Mouse (Mus musculus): ENCODE results near the gene Ddx51. TPM values are rescaled to one million over a fixed set of nuclear protein-coding genes. Genes with fewer than 3 reads are reported as not detected.

Ddx51 gene
- total RNA-seq, 4 experiments from 2014 or later, result 24.3 to 30.8 (median 26.9) TPM

DNA sequence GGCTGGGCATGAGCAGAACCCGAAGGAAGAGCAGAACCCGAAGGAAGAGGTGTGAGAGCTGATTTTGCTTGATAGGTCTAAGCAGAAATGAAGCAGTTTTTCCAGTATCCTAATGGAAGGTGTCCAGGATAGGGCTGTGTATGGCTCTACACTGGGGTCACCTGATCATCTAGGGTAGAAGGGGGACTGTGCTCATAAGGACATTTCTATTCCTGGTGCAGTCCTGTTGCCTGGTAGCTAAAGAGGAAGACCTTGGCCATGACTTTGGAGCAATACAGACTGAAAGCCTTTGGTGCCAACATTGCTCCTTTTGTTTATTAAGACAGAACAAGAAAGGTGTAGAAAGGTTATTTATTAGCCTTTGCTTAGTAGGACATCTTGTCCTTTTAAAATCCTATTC is 10.8 kb downstream of the Ddx51 start:
- no peak for DNase-seq

DNA sequence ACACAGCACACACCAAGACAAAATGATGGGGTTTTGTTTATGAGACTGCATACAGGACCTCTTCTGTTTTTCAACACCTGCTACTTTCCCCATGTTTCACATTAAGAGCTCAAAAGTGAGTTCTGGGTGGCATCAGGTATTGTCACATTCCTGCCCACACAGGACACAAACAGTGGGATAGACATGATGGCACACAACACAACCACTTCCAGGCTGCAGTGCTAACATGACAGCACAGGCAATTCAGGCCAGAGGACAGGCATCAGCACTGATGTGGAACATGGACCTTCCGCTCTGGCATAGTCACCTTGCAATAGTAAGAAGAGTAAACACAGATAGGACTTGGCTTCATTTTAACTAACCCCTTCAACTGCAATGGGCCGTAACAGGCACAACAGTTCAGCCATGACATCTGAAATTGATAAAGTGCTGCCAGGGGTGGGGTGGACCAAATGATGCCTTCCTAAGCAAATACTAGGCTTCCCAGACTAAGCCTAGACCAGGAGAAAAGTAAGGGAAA is 11.6 kb downstream of the Ddx51 start:
- DNase-seq, result no peak

DNA sequence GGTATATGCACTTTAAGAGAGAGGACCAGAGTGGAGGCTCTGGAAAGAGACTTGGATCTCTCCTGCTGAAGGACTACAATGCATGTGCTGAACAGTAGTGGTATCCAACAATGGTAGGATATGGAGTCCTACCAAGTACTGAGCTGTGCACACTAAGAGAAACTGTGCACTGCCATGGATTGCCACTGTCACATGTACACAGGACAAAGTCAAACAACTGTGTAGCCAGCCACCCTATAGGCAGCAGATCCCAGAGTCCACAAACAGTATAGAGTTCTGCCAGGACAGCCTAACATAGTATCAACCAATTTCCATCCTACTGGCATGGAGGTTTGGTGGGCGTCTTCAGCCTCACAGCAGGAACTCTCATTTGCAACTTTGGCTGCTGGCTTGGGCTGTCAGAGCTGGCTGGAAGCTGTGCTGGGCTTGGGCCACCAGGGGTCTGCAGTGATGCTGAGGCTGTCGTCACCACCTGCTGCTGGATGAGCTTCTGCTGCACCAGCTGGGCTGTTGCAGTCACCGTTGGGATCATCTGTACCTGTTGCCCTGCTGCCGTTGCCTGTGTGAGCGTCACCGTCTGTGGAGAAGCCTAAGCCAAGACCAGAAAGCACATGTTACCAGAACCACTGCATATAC is 12.4 kb downstream of the Ddx51 start:
- DNase-seq, result no peak

DNA sequence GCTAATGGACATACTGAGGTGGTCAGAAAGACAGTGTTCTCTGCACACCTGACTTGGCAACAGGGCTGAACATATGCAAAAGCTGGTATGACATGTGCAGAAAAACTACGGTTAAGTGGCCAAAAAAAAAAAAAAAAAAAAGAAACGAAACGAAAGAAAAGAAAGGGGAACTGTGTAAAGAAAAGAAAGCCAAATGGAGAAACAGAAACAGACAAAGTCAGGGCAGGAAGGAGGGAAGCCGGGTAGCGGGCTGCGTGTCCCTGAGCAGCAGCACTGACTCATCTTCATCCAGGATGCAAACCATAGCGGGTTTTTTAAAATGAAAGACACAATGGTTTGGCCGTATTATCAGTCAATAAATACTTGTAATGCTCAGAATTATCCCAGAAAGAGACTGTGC is 28.8 kb downstream of the Ddx51 start:
- no peak for DNase-seq

DNA sequence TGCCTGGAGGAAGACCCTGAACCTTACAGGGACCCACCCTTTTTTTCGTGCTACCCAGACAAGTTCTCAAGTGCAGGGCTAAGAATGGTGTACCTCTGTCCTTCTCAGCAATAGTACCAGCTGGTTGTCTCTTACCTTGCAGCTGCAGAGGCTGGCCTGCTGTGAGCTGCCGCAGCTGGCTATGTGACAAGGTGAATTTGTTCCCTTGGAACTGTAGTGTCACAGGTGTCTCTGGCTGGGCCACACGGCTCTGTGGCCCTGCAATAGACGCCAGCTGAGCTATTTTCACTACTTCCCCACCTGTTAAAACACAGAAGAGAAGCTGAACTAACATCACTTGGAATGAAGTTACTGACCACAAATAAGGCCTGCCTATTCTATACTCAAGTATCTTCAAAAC is 45.4 kb downstream of the Ddx51 start:
- DNase-seq, result no peak

DNA sequence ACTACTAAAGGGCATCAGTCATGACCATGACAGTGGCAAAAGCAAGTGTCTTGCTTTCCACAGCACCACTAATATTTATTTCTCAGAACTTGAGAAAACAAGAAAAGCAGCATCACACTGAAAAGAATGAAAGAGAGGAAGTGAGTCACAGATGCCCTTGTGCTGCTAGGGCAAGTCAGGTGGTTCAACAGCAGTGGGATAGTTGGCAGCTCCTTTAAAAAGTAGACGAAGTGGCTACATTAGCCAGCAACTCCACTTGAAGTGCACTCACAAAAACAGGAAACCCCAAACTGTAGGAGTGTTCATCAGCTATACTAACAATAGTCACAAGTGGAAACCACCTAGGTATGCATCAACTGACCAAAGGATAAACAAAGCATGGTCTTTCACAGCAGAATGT is 50.8 kb downstream of the Ddx51 start:
- DNase-seq, result no peak

DNA sequence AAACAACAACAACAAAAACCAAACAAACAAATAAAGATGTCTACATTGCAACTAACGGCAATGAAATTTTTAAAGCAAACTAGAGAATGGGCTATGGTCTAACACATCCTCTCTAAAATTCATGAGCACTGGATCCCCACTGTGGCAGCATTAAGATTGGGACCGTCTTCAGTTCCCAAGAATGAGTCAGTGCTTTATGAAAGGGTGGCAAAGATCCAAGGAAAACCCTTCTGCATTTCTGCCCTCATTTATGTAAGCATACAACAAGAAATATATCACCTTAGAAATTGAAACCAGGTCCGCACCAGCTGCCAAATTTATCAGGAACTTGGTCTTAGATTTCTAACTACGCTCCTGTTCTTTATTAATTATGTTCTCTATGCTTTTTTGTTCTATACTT is 56.0 kb downstream of the Ddx51 start:
- no peak for DNase-seq

Small RNAs within 50 kb of the gene (microRNA-seq; reads per million reads assigned to microRNA genes)
- 0.35 to 0.84 reads per million in 2 experiments for gene Mir7026

Other genes with a start within 250 kb of the Ddx51 start
- 10 to 100 TPM; 62.7 to 87.3 (median 75.5) TPM for gene Fbrsl1, start 204.9 kb upstream of the Ddx51 start, total RNA-seq (2022)
- under 1 TPM; 0.14 to 0.17 (median 0.16) TPM for gene Galnt9, start 109.1 kb upstream of the Ddx51 start, total RNA-seq (2022)
- 10 to 100 TPM; 16.0 to 22.6 (median 19.0) TPM for gene Noc4l, start within 50 bp of the Ddx51 start, total RNA-seq (2022)
- 100 to 1,000 TPM in 1 of 4 experiments, 10 to 100 TPM in 3; 82.2 to 134 (median 91.6) TPM for gene Ep400, start 117.3 kb downstream of the Ddx51 start, total RNA-seq (2022)
- gene Pus1, start 127.2 kb downstream of the Ddx51 start, total RNA-seq (2022), result 10 to 100 TPM; 46.4 to 55.9 (median 51.5) TPM
- 10 to 100 TPM; 43.6 to 64.1 (median 57.3) TPM for gene Ulk1, start 156.6 kb downstream of the Ddx51 start, total RNA-seq (2022)
- gene Hscb, start 186.3 kb downstream of the Ddx51 start, total RNA-seq (2022), result 10 to 100 TPM; 12.5 to 22.0 (median 17.0) TPM
- 1 to 10 TPM; 4.2 to 5.6 (median 4.7) TPM for gene Chek2, start 186.5 kb downstream of the Ddx51 start, total RNA-seq (2022)
- 10 to 100 TPM; 21.2 to 36.3 (median 29.8) TPM for gene Ttc28, start 226.4 kb downstream of the Ddx51 start, total RNA-seq (2022)

Measured in adrenal gland, adult 8-10 months (tissue).